Mouse (Mus musculus): Measurements from ENCODE around the gene Tmem138.
A peak's percentile ranks its signal among the peaks of the same experiment; 100 is the strongest.
"Not testable (repeated sequence)": the region's sequence is repeated elsewhere in the genome, so short reads cannot be mapped to it uniquely, and the experiment has no call there.

Tmem138 gene

GRCm38 (mm10) chr19:10569627-10570026 lies 7.5 kb downstream of the Tmem138 start:
- no peak for DNase-seq (ENCODE audit: low spot score)

DNA sequence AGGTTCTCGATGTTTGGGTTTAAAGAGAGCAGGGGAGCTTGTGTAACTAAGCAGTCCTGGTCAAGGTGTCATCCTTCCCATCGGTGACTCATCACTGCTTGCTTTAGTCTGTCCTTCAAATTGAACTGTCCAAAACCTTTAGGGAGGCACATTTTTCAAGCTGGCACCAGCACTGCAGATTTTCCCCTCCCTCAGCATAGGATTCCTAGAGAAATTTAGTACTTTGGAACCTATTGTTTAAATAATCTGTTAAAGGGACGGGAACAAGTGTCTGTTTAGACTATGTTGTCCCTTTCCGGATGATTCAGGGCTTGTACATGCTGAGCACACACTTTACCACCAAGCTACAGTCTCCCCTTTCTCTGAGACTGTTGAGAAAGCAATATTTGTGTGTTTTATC lies 11.9 kb downstream of the Tmem138 start:
- no peak for DNase-seq (ENCODE audit: low spot score)

- DNase-seq (ENCODE audit: low spot score) = no peak
These were observed 12.9 kb downstream of the Tmem138 start for GRCm38 (mm10) chr19:10564278-10564677.

DNA sequence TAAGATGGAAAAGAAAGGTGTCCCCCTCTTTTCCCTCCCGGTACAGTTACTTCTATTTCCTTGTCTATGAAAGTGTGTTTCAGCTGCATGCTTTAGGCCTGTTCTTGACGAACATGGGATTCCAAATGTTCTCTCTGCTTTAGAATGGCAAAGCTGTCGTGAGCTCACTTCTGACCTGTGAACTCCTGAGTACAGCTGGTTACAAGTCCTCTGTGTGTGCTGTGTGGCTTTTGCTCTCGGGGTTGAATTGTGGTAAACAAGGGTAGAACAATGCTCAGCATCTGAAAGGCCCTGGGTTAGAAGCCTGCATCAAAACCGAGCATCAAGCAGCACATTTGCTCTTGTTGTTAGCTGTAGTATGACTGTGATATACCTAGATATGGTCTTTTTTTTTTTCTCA lies 14.8 kb downstream of the Tmem138 start:
- DNase-seq (ENCODE audit: low spot score) = no peak

GRCm38 (mm10) chr19:10561558-10562314 lies 15.4 kb downstream of the Tmem138 start:
- no peak for DNase-seq (ENCODE audit: low spot score)

GRCm38 (mm10) chr19:10560108-10560507 lies 17.1 kb downstream of the Tmem138 start:
- DNase-seq (ENCODE audit: low spot score) = no peak

GRCm38 (mm10) chr19:10557837-10558375 lies 19.3 kb downstream of the Tmem138 start:
- DNase-seq (ENCODE audit: low spot score) = not testable (repeated sequence)

DNA sequence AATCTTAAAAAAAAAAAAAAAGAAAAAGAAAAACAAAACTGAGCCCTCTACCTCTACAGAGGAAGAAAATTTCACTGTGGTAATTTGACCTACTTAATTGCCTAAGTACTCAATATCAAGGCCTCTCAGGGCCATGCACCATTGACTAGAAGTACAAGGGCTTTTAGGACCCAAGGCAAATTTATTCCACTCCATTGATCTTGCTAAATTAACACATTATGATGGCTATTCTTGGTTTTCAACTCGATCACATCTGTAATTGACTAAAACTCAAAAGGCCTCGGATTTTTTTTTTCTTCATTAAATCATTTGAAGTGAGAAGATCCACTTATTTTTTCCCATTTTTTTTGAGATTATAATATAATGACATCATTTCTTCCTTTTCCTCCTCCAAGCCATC lies 19.7 kb downstream of the Tmem138 start:
- no peak for DNase-seq (ENCODE audit: low spot score)

DNA sequence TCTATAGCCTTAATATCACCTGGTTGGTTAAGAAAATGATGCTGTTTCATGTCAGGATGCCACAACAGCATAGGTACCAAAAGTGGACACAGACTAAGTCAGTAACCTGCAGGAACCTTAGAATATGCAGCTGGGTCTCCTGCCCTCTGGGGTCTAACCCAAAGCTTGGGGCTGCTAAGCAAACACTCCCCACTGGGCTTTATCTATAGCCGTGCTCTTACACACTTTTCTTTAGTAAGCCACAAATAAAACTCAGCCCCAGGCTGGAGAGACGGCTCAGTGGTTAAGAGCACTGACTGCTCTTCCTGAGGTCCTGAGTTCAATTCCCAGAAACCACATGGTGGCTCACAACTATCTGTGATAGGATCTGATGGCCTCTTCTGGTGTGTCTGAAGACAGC lies 20.2 kb downstream of the Tmem138 start:
- no peak for DNase-seq (ENCODE audit: low spot score)

DNA sequence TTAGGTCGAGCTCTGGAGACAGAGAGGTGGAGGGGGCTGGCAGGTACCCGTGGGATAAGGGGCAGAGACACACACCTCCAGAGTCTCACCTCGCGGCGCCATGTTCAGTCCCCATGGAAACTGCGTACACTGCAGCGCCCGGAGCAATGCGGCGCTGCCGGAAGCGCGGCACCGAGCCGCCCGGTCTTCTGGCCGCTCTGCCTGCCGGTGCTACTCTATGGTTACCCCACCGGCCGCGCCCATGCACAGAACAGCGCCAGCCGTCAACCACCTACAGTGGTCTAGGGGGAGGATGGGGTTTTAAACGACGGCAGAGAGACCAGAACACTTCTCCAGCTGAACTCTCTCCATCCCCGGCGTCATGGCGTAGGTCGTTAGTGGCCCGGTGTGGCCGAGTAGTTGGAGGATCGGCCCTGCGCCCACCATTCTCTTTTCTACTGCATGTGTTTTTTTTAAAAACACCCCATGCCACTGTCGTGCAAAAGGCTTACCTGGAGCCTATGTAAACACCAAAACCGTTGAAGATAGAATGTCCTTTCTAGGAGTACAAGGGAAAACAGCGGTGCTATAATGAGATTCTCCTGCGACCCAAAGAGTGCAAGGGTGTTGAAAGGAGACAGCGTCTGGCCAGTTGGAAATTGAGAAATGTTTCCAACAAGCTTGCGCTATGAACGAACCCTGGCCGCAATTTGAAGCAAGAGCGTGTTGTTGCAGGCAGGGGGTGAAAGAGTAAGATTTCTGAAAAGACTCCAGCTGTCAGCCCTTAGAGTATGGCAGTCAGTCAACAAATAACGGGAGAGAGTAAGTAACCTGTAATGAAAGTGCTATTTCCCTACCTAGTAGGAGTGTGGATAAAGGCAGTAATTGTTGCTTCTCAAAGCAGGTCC lies 21.3 kb downstream of the Tmem138 start, which contains the start of gene Tmem216:
Gene Tmem216 (minus strand): TSS at position 615 of the 887 bp plus-strand sequence.
- DNase-seq (ENCODE audit: low spot score) = peak; percentile 72

DNA sequence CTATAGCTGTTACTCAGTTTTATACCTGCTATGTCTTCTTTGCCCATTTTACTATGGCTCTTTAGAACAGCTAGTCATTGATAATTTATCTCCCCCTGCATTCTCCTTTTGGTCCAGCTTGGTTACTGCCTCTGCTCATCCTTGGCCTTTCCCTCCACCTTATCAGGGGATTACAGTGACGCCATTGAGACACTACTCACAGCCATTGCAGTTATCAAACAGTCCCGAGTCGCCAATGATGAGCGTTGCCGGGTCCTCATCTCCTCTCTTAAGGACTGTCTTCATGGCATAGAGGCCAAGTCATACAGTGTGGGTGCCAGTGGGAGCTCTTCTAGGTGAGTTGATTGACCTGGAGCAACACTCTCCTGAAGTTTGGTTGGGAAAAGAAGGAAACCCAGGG lies 37.7 kb downstream of the Tmem138 start:
- DNase-seq (ENCODE audit: low spot score) = peak; percentile 66

- DNase-seq (ENCODE audit: low spot score) = no peak
These were observed 47.1 kb downstream of the Tmem138 start for GRCm38 (mm10) chr19:10530082-10530481.

DNA sequence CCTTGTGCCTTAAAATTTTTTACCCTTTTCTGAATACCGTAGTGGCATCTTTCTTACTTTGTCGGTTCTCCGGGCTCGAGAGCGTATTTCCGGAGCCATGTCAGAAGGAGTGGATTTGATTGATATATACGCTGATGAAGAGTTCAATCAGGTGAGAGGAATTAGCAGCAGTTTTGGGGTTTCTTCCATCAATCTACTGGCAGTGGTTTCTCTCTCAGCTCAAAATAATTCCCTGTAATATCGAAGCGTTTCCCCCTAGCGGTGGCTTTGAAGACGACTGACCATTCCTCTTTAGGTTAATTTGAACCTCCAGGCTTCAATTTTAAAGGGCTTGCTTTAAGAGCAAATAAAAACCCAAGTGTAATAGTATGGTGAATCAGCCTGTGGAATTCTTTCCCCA lies 51.3 kb downstream of the Tmem138 start, which contains the start of gene Sdhaf2:
Gene Sdhaf2 (minus strand): TSS at position 233 of the 400 bp plus-strand sequence.
- peak; percentile 44 for DNase-seq (ENCODE audit: low spot score)

DNA sequence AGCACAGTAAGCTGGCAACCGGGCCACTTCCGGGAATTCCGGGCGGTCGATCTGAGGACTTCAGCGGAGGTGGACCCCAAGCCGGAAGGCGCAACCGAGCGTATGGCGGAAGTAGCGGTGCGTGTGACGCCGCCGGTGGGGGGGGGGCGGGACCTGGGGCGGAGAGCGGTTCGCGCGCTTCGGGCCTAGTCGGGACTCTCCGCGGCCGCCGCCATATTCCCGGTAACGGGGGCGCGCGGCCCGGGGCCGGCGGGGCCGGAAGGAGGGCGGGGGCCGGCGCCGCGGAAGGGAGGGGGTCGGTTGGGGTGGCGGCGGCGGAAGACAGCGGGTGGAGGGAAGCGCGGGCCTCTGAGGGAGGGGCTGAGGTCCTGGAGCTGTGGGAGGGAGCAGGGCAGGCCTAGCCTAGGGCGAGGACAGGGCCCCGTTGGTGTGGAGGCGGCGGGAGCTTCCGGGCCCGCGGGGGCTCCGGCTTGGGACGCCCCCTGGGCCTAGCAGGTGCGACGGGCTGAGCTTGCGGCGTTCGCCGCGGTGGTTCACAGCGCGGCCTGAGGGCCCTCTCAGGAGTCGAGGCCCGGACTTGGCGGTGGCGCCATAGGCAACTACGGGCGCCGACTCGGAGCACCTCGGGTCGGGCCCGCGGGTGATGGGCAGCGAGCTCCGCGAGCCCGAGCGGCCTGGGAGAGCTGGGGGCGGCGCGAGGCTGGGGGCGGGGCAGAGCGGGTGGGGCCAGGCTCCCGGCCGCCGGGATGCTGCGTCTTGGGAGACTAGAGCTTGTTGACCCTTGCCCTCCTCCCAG lies 51.9 kb downstream of the Tmem138 start, which contains the start of gene Cpsf7:
Gene Cpsf7 (plus strand): TSS at position 161 of the 796 bp plus-strand sequence.
- DNase-seq (ENCODE audit: low spot score) = peak; percentile 89

- DNase-seq (ENCODE audit: low spot score) = no peak
These were observed 52.4 kb downstream of the Tmem138 start for GRCm38 (mm10) chr19:10524784-10525105.

GRCm38 (mm10) chr19:10523483-10524080 lies 53.6 kb downstream of the Tmem138 start:
- DNase-seq (ENCODE audit: low spot score) = peak; percentile 31

DNA sequence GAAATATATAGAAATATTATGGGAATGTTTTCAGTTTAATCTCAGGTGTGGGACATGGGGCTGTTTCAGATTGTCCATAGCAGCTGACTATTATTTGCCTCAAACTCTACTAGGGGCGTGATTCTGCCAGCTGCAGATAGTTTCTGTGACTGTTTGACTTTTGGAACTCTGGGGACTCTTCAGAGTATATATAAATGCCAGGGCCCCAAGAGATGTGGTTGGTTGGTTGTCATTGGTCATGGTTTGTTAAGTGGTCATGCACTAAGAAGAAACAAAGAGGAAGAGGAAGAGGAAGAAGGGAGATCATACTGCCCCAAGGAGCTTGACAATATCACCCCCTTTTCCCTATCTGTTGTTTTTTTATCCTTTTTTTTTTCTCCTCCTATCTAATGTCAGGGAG lies 55.2 kb downstream of the Tmem138 start:
- DNase-seq (ENCODE audit: low spot score) = no peak
